Mouse (Mus musculus) Patski (cell line): ENCODE measurements at regions not wholly inside any gene's neighbourhood (a gene's known extent, or its start where the extent isn't known, plus 50 kb on each side); places are given as distances from the start of the nearest gene placed in this dataset.

Experiments used
- ATAC-seq: fragments of 100-300 bp; one replicate; pipeline ENCODE4 v1.8.0; 2021
- CTCF ChIA-PET: fragments of 350-600 bp; sonication (Branson Sonifier 250); formaldehyde crosslinking; loops from one replicate; lab custom pipeline; 2022; ENCODE audit warnings: inconsistent platforms; lab: Charles Lee
- POLR2A ChIA-PET: fragments of 350-600 bp; sonication (Branson Sonifier 250); formaldehyde crosslinking; loops from one replicate; lab custom pipeline; 2022; ENCODE audit warnings: antibody characterized with exemption, inconsistent platforms; lab: Charles Lee
- DNase-seq: peaks from one replicate; pipeline ENCODE4 v3.0.0-alpha.2; 2011; ENCODE audit warnings: low read depth, low spot score
- H3K27me3 ChIP-seq: fragments of 371-371 bp; one replicate; pipeline ENCODE4 v1.5.1; 2021
- CTCF ChIP-seq: fragments of 100-300 bp; IDR thresholded peaks from one replicate; pipeline ENCODE4 v1.5.1; 2021
- in situ Hi-C: fragments of 300-500 bp; cut with MboI; formaldehyde crosslinking; loops from 3 replicates; pipeline ENCODE4 v1.11.1; 2018; ENCODE audit warnings: low pct_unique_long_range_greater_than_20kb, mixed read lengths

DNA sequence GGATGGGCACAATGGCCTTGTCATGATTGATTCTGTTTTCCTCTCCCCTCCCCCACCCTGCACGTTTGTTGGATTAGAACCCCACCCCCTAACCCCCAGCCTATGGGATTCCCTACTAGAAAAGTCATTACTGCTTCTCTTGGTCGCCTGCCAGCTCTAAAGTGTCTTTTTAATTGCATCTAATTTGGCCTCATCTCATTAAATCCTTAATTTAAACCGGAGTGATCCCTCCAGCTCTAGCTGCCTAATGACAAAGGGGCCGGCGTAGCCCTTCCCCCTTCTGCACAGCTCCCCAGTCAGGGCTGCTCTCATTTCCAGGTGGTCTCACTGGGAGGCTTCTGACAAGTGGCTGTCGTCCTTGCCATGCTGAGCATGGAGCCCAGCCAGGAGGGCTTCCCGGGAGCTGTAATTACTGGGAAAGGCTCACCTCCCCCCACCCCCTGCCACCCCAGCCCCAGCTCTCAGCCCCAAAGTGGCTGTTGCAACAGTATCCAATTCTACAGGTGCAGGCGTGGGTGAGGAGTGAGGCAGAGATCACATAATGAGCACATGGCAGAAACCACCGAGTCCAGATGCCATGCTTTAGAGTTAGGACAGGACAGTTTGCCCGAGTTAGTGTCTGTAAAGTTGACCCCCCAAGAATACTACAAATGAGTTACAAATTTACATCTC is 84.8 kb upstream of the Aldh1b1 start:
- DNase-seq (no peak), ATAC-seq (no peak)
- TF ChIP-seq CTCF = no peak
- POLR2A ChIA-PET = no interaction called here
- no peaks in the 10 kb centered on the region for H3K27me3 ChIP-seq
- CTCF ChIA-PET = interaction anchor here (0.7 kb wide), 1 partner anchor 295 kb away, joined by 3 read pairs; no protein-coding TSS in a partner anchor
- in situ Hi-C loops = no loop called here

DNA sequence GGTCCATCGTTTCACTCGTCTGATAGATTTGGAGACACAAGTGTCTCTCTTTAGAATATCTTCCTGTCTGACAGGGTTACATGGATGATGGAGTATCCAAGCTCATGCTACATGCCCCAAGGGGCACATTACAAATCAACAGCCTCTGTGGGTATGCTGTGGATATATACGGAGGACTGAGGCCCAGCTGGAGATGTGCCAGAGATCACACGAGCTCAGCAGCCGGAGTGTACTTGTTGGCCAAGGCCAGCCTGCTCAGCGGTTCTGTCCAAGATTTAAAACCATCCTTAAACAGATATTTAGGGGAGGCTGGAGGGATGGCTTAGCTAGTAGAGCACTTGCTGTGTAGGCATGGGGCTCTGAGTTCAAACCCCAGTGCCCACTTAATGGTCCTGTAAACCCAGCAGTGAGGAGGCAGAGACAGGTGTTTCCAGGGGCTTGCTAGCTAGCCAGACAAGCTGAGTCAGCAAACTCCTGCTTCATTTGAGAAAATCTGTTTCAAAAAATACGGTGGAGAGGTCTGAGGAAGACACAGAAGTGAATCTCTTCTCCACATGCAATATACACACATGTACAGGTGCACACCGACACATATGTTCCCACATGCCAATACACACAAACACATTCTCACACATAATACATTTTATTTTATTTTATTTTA is 85.6 kb upstream of the Aldh1b1 start:
- ATAC-seq = no peak
- no peak for DNase-seq
- H3K27me3 ChIP-seq = no peaks in the 10 kb centered on the region
- no peak for TF ChIP-seq CTCF
- in situ Hi-C loops = no loop called here
- CTCF ChIA-PET = interaction anchor here (0.7 kb wide), 1 partner anchor 295 kb away, joined by 3 read pairs; no protein-coding TSS in a partner anchor
- POLR2A ChIA-PET = interaction anchor here (0.6 kb wide), 1 partner anchor 219 kb away, joined by 4 read pairs; no protein-coding TSS in a partner anchor

DNA sequence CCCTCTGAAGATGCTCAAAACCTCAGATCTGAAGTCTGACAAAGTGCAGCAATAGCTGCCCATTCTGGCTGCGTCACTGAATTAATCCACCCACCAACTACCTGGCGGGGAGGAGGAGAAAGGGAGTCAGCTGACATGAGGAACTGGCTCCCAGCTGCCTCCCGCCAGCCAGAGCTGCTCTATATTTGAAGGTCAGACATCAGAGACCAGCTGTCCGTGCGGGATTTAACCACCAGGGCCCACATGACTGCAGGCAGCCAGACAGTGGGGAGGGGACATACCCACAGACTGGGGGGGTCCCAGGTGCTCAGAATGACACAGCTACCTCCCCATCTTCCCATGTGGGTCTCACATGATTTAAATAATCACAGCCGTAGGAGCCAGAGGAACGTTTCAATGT is 94.8 kb upstream of the Aldh1b1 start:
- CTCF ChIA-PET = no interaction called here
- ATAC-seq = no peak
- in situ Hi-C loops = no loop called here
- peaks cover 6% of the 10 kb centered on the region for H3K27me3 ChIP-seq
- POLR2A ChIA-PET = no interaction called here
- DNase-seq = no peak
- no peak for TF ChIP-seq CTCF

DNA sequence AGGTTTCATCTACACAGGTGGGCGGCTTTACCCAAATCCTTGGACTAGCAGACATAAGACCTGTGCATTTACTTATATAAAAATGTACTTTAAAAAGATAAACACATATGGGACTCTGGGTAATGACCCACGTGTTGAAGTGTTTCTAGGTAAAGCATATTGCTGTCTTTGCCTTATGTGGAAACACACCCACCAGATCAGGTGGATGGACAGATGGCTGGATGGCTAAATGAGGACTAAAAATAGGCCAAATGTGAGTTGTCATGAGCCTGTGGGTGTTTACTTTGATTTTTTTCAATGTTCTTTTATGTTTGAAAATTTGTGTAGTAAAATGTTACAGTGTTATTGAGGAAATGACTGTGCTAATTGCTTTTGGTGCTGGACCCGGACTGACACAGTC is 99.2 kb upstream of the Aldh1b1 start:
- peaks cover 6% of the 10 kb centered on the region for H3K27me3 ChIP-seq
- ATAC-seq = no peak
- POLR2A ChIA-PET = no interaction called here
- no peak for TF ChIP-seq CTCF
- CTCF ChIA-PET = no interaction called here
- no peak for DNase-seq
- in situ Hi-C loops = no loop called here

DNA sequence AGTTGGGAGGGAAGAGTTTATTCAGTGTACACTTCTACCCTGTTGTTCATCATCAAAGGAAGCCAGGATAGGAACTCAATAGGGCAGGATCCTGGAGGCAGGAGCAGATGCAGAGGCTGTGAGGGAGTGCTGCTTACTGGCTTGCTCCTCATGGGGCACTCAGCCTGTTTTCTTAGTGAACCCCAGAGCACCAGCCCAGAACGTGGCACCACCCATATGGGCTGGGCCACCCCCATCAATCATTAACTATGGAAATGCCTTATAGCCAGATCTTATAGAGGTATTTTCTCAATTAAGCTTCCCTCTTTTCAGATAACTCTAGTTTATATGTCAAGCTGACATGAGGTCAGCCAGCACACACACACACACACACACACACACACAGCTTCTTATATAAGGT is 103.6 kb upstream of the Aldh1b1 start:
- CTCF ChIA-PET = no interaction called here
- DNase-seq = no peak
- TF ChIP-seq CTCF = no peak
- no peak for ATAC-seq
- in situ Hi-C loops = no loop called here
- POLR2A ChIA-PET = no interaction called here
- H3K27me3 ChIP-seq = no peaks in the 10 kb centered on the region

DNA sequence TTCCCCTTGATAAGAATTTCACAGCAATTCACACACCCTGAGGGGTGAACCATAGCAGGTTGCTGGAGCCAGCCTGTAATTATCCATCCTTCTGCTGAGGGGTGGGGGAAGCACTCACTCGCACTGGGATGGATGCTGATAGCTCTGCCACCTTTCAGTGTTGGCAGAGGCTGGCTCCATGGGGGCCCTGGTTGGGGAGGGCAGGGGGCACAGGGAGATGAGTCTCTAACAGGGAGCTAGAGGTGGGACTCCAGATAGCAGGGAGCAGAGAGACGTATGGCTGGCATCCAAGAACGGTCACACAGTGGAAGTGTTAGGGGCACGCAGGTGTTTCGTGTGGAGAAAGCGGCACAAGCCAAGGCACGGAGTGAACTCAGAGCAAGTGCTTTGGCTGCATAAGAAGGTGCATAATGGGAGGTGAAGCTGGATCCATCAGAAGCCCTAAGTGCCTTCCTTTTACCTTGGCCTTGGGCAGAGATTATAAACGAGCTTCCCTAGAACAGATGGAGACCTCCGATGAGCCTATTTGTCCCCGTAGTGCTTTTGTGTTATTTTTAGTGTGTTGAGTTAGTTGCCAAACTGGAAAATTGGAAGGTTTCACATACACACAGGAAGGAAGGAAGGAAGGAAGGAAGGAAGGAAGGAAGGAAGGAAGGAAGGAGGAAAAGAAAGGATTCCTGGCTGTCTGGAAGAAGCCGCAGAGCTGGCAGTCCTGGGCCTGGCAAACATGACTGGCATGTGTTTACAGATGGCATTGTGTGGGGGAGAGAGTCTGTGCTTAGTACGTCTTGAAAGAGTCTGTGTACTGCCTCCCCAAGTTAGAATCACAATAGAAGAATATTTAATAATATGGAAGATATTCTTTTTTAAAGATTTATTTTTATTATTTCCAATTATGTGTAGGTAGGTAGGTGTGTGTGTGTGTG is 108.6 kb upstream of the Aldh1b1 start:
- DNase-seq (no peak), ATAC-seq (no peak)
- POLR2A ChIA-PET = no interaction called here
- CTCF ChIA-PET = no interaction called here
- no peaks in the 10 kb centered on the region for H3K27me3 ChIP-seq
- TF ChIP-seq CTCF = no peak
- in situ Hi-C loops = no loop called here

DNA sequence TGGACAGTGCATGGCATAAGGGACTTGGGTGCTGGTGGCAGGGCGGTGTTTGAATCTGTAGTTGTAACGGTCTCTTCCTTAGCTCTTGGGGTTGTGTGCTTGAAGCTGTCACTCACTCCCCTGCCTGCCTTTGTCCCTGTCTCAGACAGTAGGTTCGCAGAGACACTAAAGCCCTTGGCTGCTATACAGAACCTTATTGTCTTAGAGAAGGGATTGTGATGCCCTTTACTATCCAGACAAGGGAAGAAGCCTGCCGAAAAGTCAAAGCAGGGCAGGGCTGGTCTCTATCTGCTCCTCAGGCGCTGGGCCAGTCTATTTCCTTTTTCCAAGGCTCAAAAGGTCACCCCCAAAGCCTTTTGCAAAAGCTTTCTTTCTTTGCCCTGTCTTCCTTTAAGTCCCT is 109.2 kb upstream of the Aldh1b1 start:
- TF ChIP-seq CTCF = no peak
- CTCF ChIA-PET = no interaction called here
- DNase-seq (no peak), ATAC-seq (no peak)
- H3K27me3 ChIP-seq = no peaks in the 10 kb centered on the region
- POLR2A ChIA-PET = no interaction called here
- in situ Hi-C loops = no loop called here

DNA sequence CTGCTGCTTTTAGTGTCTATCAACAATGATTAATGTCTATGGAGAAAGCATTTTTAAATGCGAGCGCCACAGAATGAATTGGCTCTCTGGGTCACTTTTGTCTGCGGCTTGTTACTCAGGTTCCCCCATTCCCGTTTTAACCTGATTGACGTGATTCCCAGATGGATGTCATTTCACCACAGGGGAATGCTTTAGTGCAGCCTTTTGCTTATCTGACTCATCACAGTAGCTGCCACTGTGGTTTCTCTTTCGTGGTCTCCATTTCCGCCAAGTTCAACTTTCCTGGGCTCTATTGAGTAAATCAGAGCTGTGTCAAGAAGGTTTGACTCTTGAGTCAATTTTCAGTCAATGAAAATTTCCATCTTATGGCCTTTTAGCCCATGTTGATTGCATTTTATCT is 110.6 kb upstream of the Aldh1b1 start:
- in situ Hi-C loops = no loop called here
- TF ChIP-seq CTCF = no peak
- POLR2A ChIA-PET = no interaction called here
- CTCF ChIA-PET = no interaction called here
- H3K27me3 ChIP-seq = no peaks in the 10 kb centered on the region
- ATAC-seq (no peak), DNase-seq (no peak)

DNA sequence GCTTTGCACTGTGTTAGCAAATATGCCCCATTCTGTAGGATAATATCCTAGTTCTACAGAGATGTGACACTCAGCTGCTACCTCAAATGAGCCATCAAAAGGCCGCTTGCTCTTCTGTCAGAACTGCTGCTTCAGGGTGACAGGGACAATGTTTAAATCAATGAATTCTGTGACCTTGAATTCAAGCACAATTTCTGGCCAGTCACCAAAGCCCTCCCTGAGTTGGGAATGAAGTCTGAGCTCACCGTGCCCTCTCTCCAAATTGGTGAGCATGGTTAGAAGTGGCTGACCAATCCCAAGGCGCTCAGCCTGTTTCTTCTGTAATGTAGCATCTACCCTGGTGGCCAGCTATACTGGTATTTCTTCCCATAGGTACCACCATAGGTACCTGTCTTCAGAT is 113.8 kb upstream of the Aldh1b1 start:
- DNase-seq (no peak), ATAC-seq (no peak)
- no peaks in the 10 kb centered on the region for H3K27me3 ChIP-seq
- TF ChIP-seq CTCF = no peak
- POLR2A ChIA-PET = no interaction called here
- in situ Hi-C loops = no loop called here
- CTCF ChIA-PET = no interaction called here

DNA sequence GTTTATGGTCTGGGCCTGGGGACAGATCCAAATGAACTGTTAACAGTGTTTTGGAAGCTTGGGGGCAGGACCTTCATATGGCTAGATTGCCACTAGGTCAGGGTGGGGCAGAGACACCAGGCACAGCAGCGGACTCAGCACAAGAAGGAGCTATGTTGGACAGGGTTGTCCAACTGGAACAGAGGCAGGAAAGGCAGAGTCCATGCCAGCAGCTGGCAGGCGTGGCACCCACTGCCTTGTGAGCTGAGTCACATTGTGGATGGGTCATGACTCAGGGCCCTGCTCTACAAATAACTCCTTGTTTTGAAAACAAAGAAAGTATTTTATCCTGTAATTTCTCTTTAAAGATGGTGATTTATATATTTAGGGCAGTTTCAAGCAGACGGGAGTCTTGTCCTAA is 115.6 kb upstream of the Aldh1b1 start:
- no peak for TF ChIP-seq CTCF
- in situ Hi-C loops = no loop called here
- ChIA-PET CTCF (no interaction called here), POLR2A (interaction anchor here (0.5 kb wide), 1 partner anchor 361 kb away, joined by 3 read pairs; no protein-coding TSS in a partner anchor)
- H3K27me3 ChIP-seq = no peaks in the 10 kb centered on the region
- DNase-seq (no peak), ATAC-seq (peak; percentile 73)
